Mouse (Mus musculus): ENCODE results near the gene Slc25a35. TPM values are rescaled to one million over a fixed set of nuclear protein-coding genes. Genes with fewer than 3 reads are reported as not detected.
A peak's percentile ranks its signal among the peaks of the same experiment; 100 is the strongest.
"Not testable (repeated sequence)": the region's sequence is repeated elsewhere in the genome, so short reads cannot be mapped to it uniquely, and the experiment has no call there.

Gene Slc25a35
- 1.4 and 2.1 TPM in 2 replicates for polyA plus RNA-seq (2014; fragmentation: Nextera tagmentation; extraction: Ambion mirVana)

DNA sequence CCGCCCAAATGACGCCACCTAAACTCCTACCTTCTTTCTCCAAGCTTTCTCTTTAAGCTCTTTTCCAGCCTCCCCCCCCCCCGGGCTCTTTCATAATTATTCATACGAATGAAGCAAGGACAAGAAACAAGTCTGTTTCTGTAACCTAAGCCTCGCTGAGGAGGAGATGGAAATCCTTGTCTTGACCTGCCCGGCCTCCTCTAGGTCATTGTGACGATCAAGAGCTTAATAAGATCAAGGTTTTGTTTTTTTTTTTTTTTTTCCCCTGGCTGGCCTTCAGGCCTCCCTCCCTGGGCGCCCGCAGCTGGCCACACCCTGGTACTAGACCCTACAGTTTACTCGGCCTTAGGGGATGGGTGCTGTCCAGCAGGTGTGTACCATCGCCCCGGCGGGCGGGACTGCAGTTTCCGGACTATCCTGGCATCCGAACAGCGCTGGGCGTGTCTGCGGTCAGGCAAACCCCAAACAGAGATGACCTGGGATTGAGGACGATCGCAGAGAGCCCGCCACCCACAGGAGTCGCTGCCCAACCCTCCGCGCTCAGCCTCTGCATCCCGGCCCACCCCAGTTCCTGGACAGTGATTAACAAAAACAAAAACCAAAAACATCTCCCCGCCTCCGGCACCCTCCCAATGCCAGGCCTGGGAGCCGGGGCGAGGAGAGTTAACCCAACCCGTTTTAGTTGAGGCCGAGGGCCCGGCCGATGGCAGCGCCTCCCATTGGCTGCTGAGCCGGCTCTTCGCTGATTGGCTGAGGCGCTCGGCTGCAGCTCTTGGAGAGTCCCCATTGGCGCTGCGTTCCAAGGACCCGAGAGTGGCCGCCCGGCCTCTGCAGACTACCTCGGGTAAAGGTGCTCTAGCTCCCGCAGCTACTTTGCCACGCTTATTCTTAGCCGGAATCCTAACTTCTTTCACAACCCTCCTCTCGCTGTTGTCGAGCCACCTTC is at the start of gene Slc25a35:
Slc25a35 (plus strand) TSS at position 795 of the 946 bp plus-strand sequence.
- no peaks in the 10 kb centered on the region for H3K36me3 ChIP-seq (ENCODE audit: control insufficient read depth, insufficient read depth, low read length)
- H3K4me1 ChIP-seq (ENCODE audit: control insufficient read depth, insufficient read depth, low read length), result peaks cover 6% of the 10 kb centered on the region; the same call in 1 of the 2 replicates
- H3K4me3 ChIP-seq (ENCODE audit: low read depth, low read length), result peak within 1 kb of the TSS; percentile 38
- under 1% methylated on average over 50 of the region's 50 CpGs for WGBS
- H3K27me3 ChIP-seq (ENCODE audit: control insufficient read depth, insufficient read depth, low read length), result no peaks in the 10 kb centered on the region
- peak; percentile 91 for DNase-seq (ENCODE audit: low spot score)
- no peak within 1 kb of the TSS for H3K27ac ChIP-seq (ENCODE audit: low read depth, low read length)
- H3K9ac ChIP-seq (ENCODE audit: low read length), result peak within 1 kb of the TSS; percentile 40
- peak; percentile 94 for ATAC-seq (ENCODE audit: insufficient read depth, low FRiP score, low TSS enrichment)
- no peaks in the 10 kb centered on the region for H3K9me3 ChIP-seq (ENCODE audit: control insufficient read depth, low read length)
- peak within 1 kb of the TSS; percentile 63 for H3K4me2 ChIP-seq (ENCODE audit: low read depth)

- WGBS, result 58% methylated on average over 3 of the region's 3 CpGs
- Histone ChIP-seq H3K4me2 (ENCODE audit: low read depth) (no peak overlapping the region), H3K36me3 (ENCODE audit: control insufficient read depth, insufficient read depth, low read length) (no peaks in the 10 kb centered on the region), H3K4me1 (ENCODE audit: control insufficient read depth, insufficient read depth, low read length) (no peaks in the 10 kb centered on the region), H3K27ac (ENCODE audit: low read depth, low read length) (no peak overlapping the region), H3K9ac (ENCODE audit: low read length) (no peak overlapping the region), H3K27me3 (ENCODE audit: control insufficient read depth, insufficient read depth, low read length) (no peaks in the 10 kb centered on the region), H3K9me3 (ENCODE audit: control insufficient read depth, low read length) (no peaks in the 10 kb centered on the region), H3K4me3 (ENCODE audit: low read depth, low read length) (no peak overlapping the region)
- ATAC-seq (ENCODE audit: insufficient read depth, low FRiP score, low TSS enrichment) (no peak), DNase-seq (ENCODE audit: low spot score) (no peak)
Observed at GRCm38 (mm10) chr11:68923191-68923590, 44.7 kb upstream of the Slc25a35 start.

GRCm38 (mm10) chr11:68924749-68925148 is 43.2 kb upstream of the Slc25a35 start:
- no peaks in the 10 kb centered on the region for H3K36me3 ChIP-seq (ENCODE audit: control insufficient read depth, insufficient read depth, low read length)
- ATAC-seq (ENCODE audit: insufficient read depth, low FRiP score, low TSS enrichment) (no peak), DNase-seq (ENCODE audit: low spot score) (no peak)
- H3K4me1 ChIP-seq (ENCODE audit: control insufficient read depth, insufficient read depth, low read length), result no peaks in the 10 kb centered on the region
- no peak overlapping the region for H3K4me3 ChIP-seq (ENCODE audit: low read depth, low read length)
- no peaks in the 10 kb centered on the region for H3K27me3 ChIP-seq (ENCODE audit: control insufficient read depth, insufficient read depth, low read length)
- no peaks in the 10 kb centered on the region for H3K9me3 ChIP-seq (ENCODE audit: control insufficient read depth, low read length)
- 92% methylated on average over 2 of the region's 2 CpGs for WGBS
- H3K4me2 ChIP-seq (ENCODE audit: low read depth), result no peak overlapping the region
- H3K27ac ChIP-seq (ENCODE audit: low read depth, low read length), result no peak overlapping the region
- H3K9ac ChIP-seq (ENCODE audit: low read length), result no peak overlapping the region

DNA sequence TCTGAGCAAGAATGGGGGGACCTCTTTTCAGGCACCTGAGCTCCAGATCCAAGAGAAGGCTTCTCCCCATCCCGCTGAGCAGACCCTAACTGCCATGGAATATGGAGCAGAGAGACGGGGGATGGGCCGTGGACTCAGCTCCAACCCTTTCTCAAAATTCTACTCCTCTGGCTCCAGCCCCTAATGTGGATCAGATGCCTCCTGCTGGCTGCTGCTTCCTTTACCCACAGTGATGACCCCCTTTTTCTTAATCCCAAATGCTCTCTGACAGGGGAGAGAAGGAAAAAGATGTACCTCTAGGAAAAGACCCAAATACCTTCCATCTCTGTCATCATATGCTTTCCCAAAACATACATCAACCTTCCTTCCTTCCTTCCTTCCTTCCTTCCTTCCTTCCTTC is 41.0 kb upstream of the Slc25a35 start, which contains the start of gene Odf4:
Odf4 (minus strand) TSS at position 101 of the 400 bp plus-strand sequence.
- 71% methylated on average over 3 of the region's 3 CpGs for WGBS
- H3K4me3 ChIP-seq (ENCODE audit: low read depth, low read length), result no peak within 1 kb of the TSS
- ATAC-seq (ENCODE audit: insufficient read depth, low FRiP score, low TSS enrichment), result no peak
- no peak within 1 kb of the TSS for H3K4me2 ChIP-seq (ENCODE audit: low read depth)
- no peaks in the 10 kb centered on the region for H3K4me1 ChIP-seq (ENCODE audit: control insufficient read depth, insufficient read depth, low read length)
- H3K27ac ChIP-seq (ENCODE audit: low read depth, low read length), result no peak within 1 kb of the TSS
- no peaks in the 10 kb centered on the region for H3K27me3 ChIP-seq (ENCODE audit: control insufficient read depth, insufficient read depth, low read length)
- DNase-seq (ENCODE audit: low spot score), result no peak
- no peaks in the 10 kb centered on the region for H3K36me3 ChIP-seq (ENCODE audit: control insufficient read depth, insufficient read depth, low read length)
- no peaks in the 10 kb centered on the region for H3K9me3 ChIP-seq (ENCODE audit: control insufficient read depth, low read length)
- H3K9ac ChIP-seq (ENCODE audit: low read length), result no peak within 1 kb of the TSS

DNA sequence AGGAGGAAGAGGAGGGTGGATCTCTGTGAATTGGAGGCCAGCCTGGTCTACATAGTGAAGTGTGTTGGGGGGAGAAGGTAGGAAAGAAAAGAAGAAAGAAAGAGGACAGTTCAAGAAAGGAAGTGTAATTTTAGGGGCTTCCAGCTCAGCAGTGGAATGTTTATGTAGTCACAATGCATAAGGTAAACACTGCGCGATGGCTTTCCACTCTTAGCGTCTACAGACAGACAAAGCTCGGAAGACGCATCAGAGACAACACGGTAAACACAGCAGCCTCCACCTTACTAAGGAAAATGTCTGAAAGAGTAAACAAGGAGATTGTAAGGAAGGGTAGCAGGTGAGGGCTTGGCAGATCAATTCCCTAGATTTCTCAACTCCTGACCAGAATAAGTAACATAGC is 38.0 kb upstream of the Slc25a35 start:
- no peak overlapping the region for H3K4me3 ChIP-seq (ENCODE audit: low read depth, low read length)
- H3K4me2 ChIP-seq (ENCODE audit: low read depth), result no peak overlapping the region
- ATAC-seq (ENCODE audit: insufficient read depth, low FRiP score, low TSS enrichment) (no peak), DNase-seq (ENCODE audit: low spot score) (no peak)
- no peak overlapping the region for H3K9ac ChIP-seq (ENCODE audit: low read length)
- H3K27ac ChIP-seq (ENCODE audit: low read depth, low read length), result no peak overlapping the region
- no peaks in the 10 kb centered on the region for H3K27me3 ChIP-seq (ENCODE audit: control insufficient read depth, insufficient read depth, low read length)
- no peaks in the 10 kb centered on the region for H3K4me1 ChIP-seq (ENCODE audit: control insufficient read depth, insufficient read depth, low read length)
- no peaks in the 10 kb centered on the region for H3K36me3 ChIP-seq (ENCODE audit: control insufficient read depth, insufficient read depth, low read length)
- H3K9me3 ChIP-seq (ENCODE audit: control insufficient read depth, low read length), result no peaks in the 10 kb centered on the region
- WGBS, result 83% methylated on average over 6 of the region's 6 CpGs

GRCm38 (mm10) chr11:68933885-68934507 is 33.9 kb upstream of the Slc25a35 start:
- H3K9me3 ChIP-seq (ENCODE audit: control insufficient read depth, low read length), result no peaks in the 10 kb centered on the region
- ATAC-seq (ENCODE audit: insufficient read depth, low FRiP score, low TSS enrichment), result no peak
- H3K4me1 ChIP-seq (ENCODE audit: control insufficient read depth, insufficient read depth, low read length), result no peaks in the 10 kb centered on the region
- no peak for DNase-seq (ENCODE audit: low spot score)
- H3K9ac ChIP-seq (ENCODE audit: low read length), result no peak overlapping the region
- H3K4me3 ChIP-seq (ENCODE audit: low read depth, low read length), result no peak overlapping the region
- H3K27ac ChIP-seq (ENCODE audit: low read depth, low read length), result no peak overlapping the region
- H3K36me3 ChIP-seq (ENCODE audit: control insufficient read depth, insufficient read depth, low read length), result no peaks in the 10 kb centered on the region
- no peaks in the 10 kb centered on the region for H3K27me3 ChIP-seq (ENCODE audit: control insufficient read depth, insufficient read depth, low read length)
- H3K4me2 ChIP-seq (ENCODE audit: low read depth), result no peak overlapping the region
- WGBS, result 75% methylated on average over 5 of the region's 5 CpGs

- not testable (repeated sequence) for H3K9ac ChIP-seq (ENCODE audit: low read length); H3K36me3 ChIP-seq (ENCODE audit: control insufficient read depth, insufficient read depth, low read length); H3K27ac ChIP-seq (ENCODE audit: low read depth, low read length); H3K9me3 ChIP-seq (ENCODE audit: control insufficient read depth, low read length); ATAC-seq (ENCODE audit: insufficient read depth, low FRiP score, low TSS enrichment); H3K4me2 ChIP-seq (ENCODE audit: low read depth); DNase-seq (ENCODE audit: low spot score); H3K27me3 ChIP-seq (ENCODE audit: control insufficient read depth, insufficient read depth, low read length); H3K4me3 ChIP-seq (ENCODE audit: low read depth, low read length); H3K4me1 ChIP-seq (ENCODE audit: control insufficient read depth, insufficient read depth, low read length)
- WGBS, result 93% methylated on average over 4 of the region's 4 CpGs
Observed at GRCm38 (mm10) chr11:68936951-68937350, 31.0 kb upstream of the Slc25a35 start.

- peak overlapping the region; percentile 39; the same call in 1 of the 2 replicates for H3K27ac ChIP-seq (ENCODE audit: low read depth, low read length)
- H3K9ac ChIP-seq (ENCODE audit: low read length), result peak overlapping the region; percentile 51
- no peaks in the 10 kb centered on the region for H3K9me3 ChIP-seq (ENCODE audit: control insufficient read depth, low read length)
- peak; percentile 97 for ATAC-seq (ENCODE audit: insufficient read depth, low FRiP score, low TSS enrichment)
- peak; percentile 89 for DNase-seq (ENCODE audit: low spot score)
- no peaks in the 10 kb centered on the region for H3K27me3 ChIP-seq (ENCODE audit: control insufficient read depth, insufficient read depth, low read length)
- peaks cover 4% of the 10 kb centered on the region; the same call in 1 of the 2 replicates for H3K4me1 ChIP-seq (ENCODE audit: control insufficient read depth, insufficient read depth, low read length)
- peak overlapping the region; percentile 50 for H3K4me2 ChIP-seq (ENCODE audit: low read depth)
- peak overlapping the region; percentile 42 for H3K4me3 ChIP-seq (ENCODE audit: low read depth, low read length)
- 3% methylated on average over 16 of the region's 16 CpGs for WGBS
- H3K36me3 ChIP-seq (ENCODE audit: control insufficient read depth, insufficient read depth, low read length), result no peaks in the 10 kb centered on the region
Observed at GRCm38 (mm10) chr11:68939451-68940304, 28.3 kb upstream of the Slc25a35 start.

Measured in neural tube, embryonic 11.5 days (tissue).